Mouse (Mus musculus): Measurements from ENCODE around the gene Zdhhc5. TPM values are rescaled to one million over a fixed set of nuclear protein-coding genes. Genes with fewer than 3 reads are reported as not detected.

Zdhhc5 gene
- polyA plus RNA-seq, 1 experiment = 76.6 TPM

DNA sequence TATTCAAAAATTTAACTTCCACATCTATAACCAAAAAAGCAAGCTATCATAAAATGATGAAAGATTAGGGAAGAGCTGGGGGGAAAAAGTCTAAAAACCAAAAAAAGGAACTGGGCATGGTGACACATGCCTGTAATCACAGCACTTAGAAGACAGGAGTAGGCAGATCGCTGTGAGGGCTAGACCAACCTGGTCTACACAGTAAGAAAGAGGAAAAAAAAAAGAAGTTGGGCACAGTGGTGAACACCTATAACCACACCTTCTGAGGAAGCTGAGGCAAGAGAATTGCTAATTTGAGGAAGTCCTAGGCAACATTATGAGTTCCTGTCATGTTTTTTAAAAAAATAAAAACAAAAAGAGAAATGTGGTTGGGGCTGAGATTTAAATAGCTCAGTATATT is 59.1 kb downstream of the Zdhhc5 start:
- no peak for TF ChIP-seq CTCF (IDR thresholded peaks at IDR 0.05; ENCODE audit: borderline replicate concordance, insufficient read depth, low read length)
- TF ChIP-seq POLR2A (IDR thresholded peaks at IDR 0.05; ENCODE audit: low read depth, low read length) = no peak
- H3K27ac ChIP-seq (ENCODE audit: insufficient read depth, low read length) = no peak overlapping the region
- H3K4me1 ChIP-seq (ENCODE audit: control insufficient read depth, insufficient read depth, low read length) = no peaks in the 10 kb centered on the region
- no peak overlapping the region for H3K4me3 ChIP-seq (ENCODE audit: insufficient read depth, low read length)

DNA sequence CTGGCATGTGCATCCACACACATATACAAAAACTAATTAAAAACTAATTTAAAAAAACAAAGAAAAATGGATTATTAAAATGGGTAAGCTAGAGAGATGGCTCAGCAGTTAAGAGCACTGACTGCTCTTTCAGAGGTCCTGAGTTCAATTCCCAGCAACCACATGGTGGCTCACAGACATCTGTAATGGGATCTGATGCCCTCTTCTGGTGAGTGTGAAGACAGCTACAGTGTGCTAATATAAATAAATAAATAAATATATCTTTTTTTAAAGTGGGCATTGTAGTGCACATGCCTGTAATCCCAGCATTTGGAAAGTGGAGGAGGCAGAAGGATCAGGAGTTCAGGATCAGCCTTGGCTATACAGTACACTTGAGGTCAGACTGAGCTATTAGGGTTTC is 61.6 kb downstream of the Zdhhc5 start:
- H3K4me1 ChIP-seq (ENCODE audit: control insufficient read depth, insufficient read depth, low read length) = no peaks in the 10 kb centered on the region
- no peak overlapping the region for H3K4me3 ChIP-seq (ENCODE audit: insufficient read depth, low read length)
- H3K27ac ChIP-seq (ENCODE audit: insufficient read depth, low read length) = no peak overlapping the region
- TF ChIP-seq CTCF (IDR thresholded peaks at IDR 0.05; ENCODE audit: borderline replicate concordance, insufficient read depth, low read length) (no peak), POLR2A (IDR thresholded peaks at IDR 0.05; ENCODE audit: low read depth, low read length) (no peak)

DNA sequence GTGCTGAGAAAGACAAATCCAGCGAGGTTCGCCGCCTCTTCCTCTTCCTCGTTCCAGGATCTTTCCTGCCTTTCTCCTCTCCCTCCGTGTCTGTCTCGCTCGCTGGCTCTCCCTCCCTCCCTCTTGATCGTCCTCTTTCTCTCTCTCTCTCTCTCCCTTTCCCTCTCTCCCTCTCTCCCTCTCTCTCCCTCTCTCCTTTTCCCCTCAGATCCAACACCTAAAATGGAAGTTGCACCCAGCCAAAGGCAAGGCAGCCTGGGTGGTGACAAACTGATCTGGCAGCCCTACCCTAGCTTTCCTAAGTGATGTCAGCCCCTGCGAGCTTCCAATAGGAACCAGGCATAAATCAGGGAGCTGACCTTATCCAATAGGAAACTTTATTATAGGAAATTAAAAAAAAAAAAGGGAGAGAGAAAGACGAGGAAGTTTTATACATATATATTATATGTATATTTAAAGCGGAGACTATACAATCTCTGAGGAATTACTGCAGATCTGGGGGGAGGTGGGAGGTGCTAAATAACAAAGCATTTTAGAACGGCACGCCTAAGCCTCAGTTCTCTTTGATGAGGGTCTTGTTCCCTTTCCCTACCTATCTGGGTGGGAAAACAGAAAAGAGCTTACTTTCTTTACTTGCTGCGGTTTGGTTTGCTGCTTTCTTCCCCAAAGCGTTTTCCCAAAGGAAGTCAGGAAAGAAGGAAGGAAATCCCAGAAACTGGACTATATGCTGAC is 64.3 kb downstream of the Zdhhc5 start, which contains the start of gene Ctnnd1:
Gene Ctnnd1 (minus strand): TSS at position 302 of the 732 bp plus-strand sequence.
- H3K4me1 ChIP-seq (ENCODE audit: control insufficient read depth, insufficient read depth, low read length) = peaks cover 3% of the 10 kb centered on the region; the same call in 1 of the 2 replicates
- peak within 1 kb of the TSS; percentile 85 for H3K4me3 ChIP-seq (ENCODE audit: insufficient read depth, low read length)
- peak within 1 kb of the TSS; percentile 99 for H3K27ac ChIP-seq (ENCODE audit: insufficient read depth, low read length)
- no peak for TF ChIP-seq CTCF (IDR thresholded peaks at IDR 0.05; ENCODE audit: borderline replicate concordance, insufficient read depth, low read length)
- peak; percentile 96 for TF ChIP-seq POLR2A (IDR thresholded peaks at IDR 0.05; ENCODE audit: low read depth, low read length)

DNA sequence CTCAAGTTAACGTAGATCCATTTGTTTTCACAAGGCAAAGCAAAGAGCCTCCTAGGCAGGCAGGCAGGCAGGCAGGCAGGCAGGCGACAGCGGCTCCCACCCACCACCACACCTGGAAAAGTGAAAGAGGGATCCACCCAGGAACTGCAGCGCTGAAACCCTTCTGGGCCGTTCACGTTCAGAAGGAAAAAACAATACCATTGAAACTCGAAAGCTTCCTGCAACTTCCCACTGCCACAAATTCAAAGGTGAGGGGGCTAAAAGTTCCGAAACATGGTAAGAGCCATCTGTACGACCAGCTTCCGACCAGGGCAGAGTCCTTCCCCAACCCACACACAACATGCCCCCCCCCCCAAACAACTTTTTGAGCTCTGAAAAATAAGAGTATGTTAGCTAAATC is 65.3 kb downstream of the Zdhhc5 start:
- Histone ChIP-seq H3K27ac (ENCODE audit: insufficient read depth, low read length) (peak overlapping the region; percentile 73), H3K4me1 (ENCODE audit: control insufficient read depth, insufficient read depth, low read length) (peaks cover 3% of the 10 kb centered on the region; the same call in 1 of the 2 replicates), H3K4me3 (ENCODE audit: insufficient read depth, low read length) (peak overlapping the region; percentile 83)
- TF ChIP-seq CTCF (IDR thresholded peaks at IDR 0.05; ENCODE audit: borderline replicate concordance, insufficient read depth, low read length) = no peak
- TF ChIP-seq POLR2A (IDR thresholded peaks at IDR 0.05; ENCODE audit: low read depth, low read length) = no peak

DNA sequence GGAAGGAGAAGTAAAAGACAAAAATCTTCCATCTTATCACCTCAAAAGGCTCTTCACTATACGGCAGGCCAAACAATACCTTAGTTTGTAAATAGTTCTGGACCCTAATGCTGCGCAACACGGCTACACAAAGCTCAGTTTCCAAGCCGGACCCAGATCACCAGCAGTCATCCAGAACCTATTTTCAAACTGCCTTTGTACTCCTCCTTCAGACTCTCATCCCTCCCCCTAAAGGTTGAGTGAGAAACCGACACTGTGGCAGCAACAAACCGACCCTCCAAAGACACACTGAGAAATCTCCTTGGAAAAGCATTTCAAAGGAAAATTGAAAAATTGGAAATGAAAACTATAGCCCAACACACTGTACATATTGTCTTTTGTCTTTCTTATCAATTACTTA is 66.6 kb downstream of the Zdhhc5 start:
- no peak overlapping the region for H3K27ac ChIP-seq (ENCODE audit: insufficient read depth, low read length)
- peaks cover 3% of the 10 kb centered on the region; the same call in 1 of the 2 replicates for H3K4me1 ChIP-seq (ENCODE audit: control insufficient read depth, insufficient read depth, low read length)
- H3K4me3 ChIP-seq (ENCODE audit: insufficient read depth, low read length) = peak overlapping the region; percentile 51
- TF ChIP-seq POLR2A (IDR thresholded peaks at IDR 0.05; ENCODE audit: low read depth, low read length) (no peak), CTCF (IDR thresholded peaks at IDR 0.05; ENCODE audit: borderline replicate concordance, insufficient read depth, low read length) (no peak)

DNA sequence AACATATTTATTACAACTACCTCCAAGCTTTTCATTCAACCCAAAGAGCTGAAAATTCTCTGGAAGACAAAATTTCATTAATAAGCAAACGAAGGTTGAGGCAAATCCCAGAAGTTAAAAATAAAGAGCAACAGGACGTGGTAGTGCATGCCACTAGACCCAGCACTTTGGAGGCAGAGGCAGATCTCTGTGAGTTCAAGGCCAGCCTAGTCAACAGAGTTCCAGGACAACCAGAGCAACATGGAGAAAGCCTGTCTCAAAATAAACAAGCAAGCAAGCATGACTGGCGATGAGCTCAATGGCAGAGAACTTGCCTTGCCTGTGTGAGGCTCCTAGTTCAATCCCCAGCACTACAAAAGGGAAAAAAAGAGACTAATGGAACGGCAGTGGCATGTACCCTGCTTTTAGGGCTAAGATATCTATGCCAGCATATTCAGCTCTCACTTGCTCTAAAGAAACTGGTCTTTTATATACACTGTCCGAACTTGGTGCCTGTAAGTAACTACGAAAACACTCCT is 67.9 kb downstream of the Zdhhc5 start:
- peaks cover 3% of the 10 kb centered on the region; the same call in 1 of the 2 replicates for H3K4me1 ChIP-seq (ENCODE audit: control insufficient read depth, insufficient read depth, low read length)
- no peak overlapping the region for H3K27ac ChIP-seq (ENCODE audit: insufficient read depth, low read length)
- peak overlapping the region; percentile 26 for H3K4me3 ChIP-seq (ENCODE audit: insufficient read depth, low read length)
- TF ChIP-seq CTCF (IDR thresholded peaks at IDR 0.05; ENCODE audit: borderline replicate concordance, insufficient read depth, low read length) (no peak), POLR2A (IDR thresholded peaks at IDR 0.05; ENCODE audit: low read depth, low read length) (no peak)

DNA sequence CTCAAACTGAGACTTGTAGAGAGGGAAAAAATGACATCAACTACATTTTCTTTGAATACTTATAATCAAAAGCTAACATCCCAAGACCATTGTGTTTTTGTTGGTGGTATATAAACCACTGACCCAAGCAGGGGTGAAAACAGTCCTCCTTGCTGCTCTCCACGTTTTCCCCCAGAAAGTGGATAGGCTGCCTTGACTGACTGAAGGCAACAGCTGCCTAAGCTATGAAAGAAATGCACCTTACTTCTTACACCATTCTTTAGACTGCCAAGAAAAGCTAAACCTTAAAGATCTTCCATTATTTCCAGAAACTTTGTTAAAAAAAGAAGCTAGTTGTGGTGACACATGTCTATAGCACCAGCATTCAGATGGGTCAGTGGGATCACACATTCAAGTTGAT is 68.8 kb downstream of the Zdhhc5 start:
- H3K4me3 ChIP-seq (ENCODE audit: insufficient read depth, low read length) = no peak overlapping the region
- TF ChIP-seq POLR2A (IDR thresholded peaks at IDR 0.05; ENCODE audit: low read depth, low read length) = no peak
- TF ChIP-seq CTCF (IDR thresholded peaks at IDR 0.05; ENCODE audit: borderline replicate concordance, insufficient read depth, low read length) = no peak
- no peak overlapping the region for H3K27ac ChIP-seq (ENCODE audit: insufficient read depth, low read length)

DNA sequence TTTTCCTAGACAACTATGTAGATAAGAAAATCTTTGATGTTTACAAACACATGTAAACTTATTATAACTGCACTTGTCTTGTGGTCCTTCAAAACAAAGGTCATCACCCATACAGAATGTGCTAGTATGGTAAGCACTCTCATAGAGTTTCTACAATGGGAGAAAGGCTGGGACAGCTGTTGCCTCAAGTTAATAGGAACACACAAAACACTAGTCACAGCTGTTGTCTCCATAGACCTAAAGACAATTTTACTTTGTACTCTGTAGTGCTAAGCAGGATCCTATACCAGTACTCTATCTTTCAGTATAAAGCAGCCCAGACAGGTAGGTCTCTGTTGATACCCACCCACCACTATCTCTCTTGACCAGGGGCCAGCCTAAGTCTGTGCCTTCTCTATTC is 74.1 kb downstream of the Zdhhc5 start:
- no peak overlapping the region for H3K4me3 ChIP-seq (ENCODE audit: insufficient read depth, low read length)
- H3K4me1 ChIP-seq (ENCODE audit: control insufficient read depth, insufficient read depth, low read length) = peaks cover 21% of the 10 kb centered on the region
- no peak for TF ChIP-seq POLR2A (IDR thresholded peaks at IDR 0.05; ENCODE audit: low read depth, low read length)
- TF ChIP-seq CTCF (IDR thresholded peaks at IDR 0.05; ENCODE audit: borderline replicate concordance, insufficient read depth, low read length) = no peak
- no peak overlapping the region; the same call in 1 of the 2 replicates for H3K27ac ChIP-seq (ENCODE audit: insufficient read depth, low read length)

More for the DNA sequence above, 68.8 kb downstream of the Zdhhc5 start:
- H3K4me1 ChIP-seq (ENCODE audit: control insufficient read depth, insufficient read depth, low read length) = peaks cover 6% of the 10 kb centered on the region; the same call in 1 of the 2 replicates

DNA sequence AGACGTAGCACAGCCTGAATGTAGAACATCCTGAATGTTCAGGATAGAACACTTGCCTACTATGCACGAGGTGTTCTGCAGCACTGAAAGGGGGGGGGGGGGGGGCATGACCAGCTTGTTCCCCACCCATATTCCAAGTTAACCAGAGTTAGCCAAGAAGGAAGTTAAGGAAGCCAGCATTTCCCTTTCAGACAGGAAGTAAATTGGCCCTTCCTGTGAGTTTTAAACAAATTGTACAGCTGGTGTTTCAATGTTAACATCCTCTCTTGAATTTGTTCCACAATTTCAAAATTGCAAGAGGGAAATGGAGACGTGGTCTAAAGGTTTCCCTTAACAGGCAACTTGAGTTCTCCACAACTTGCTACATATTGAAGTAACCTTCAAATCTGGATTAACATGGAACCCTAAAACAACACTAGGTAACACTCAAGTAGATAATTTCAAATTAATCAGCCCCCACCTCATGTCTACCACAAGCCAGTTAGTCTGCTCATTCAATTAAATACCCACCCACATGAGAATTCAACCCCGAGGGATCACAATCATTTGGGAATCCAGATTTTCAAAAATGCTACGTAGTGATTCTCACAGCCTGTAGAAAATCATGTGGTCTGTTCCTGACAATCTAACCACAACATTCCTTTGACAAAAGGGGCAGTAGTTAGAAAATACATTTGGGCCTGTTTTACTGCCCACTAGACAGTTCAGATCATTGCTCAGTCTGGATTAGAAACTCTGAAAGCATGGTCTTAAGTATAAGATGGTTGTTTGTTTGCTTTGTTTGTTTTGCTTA is 76.4 kb downstream of the Zdhhc5 start:
- TF ChIP-seq CTCF (IDR thresholded peaks at IDR 0.05; ENCODE audit: borderline replicate concordance, insufficient read depth, low read length) (no peak), POLR2A (IDR thresholded peaks at IDR 0.05; ENCODE audit: low read depth, low read length) (no peak)
- no peak overlapping the region for H3K4me3 ChIP-seq (ENCODE audit: insufficient read depth, low read length)
- peaks cover 31% of the 10 kb centered on the region for H3K4me1 ChIP-seq (ENCODE audit: control insufficient read depth, insufficient read depth, low read length)
- H3K27ac ChIP-seq (ENCODE audit: insufficient read depth, low read length) = peak overlapping the region; percentile 76

Other genes starting within 250 kb of the Zdhhc5 start
- 71.4 and 91.8 TPM in 2 replicates for gene Tfpi, start 238.4 kb downstream of the Zdhhc5 start, polyA plus RNA-seq (2011; ENCODE audit: insufficient read length, low read depth, missing spikeins)
- 231 and 306 TPM in 2 replicates for gene Ctnnd1, start 64.4 kb downstream of the Zdhhc5 start, polyA plus RNA-seq (2011; ENCODE audit: insufficient read length, low read depth, missing spikeins)
- not detected in 2 replicates for gene Btbd18, start 56.1 kb downstream of the Zdhhc5 start, polyA plus RNA-seq (2011; ENCODE audit: insufficient read length, low read depth, missing spikeins)
- 106 and 122 TPM in 2 replicates for gene Selenoh, start 44.4 kb downstream of the Zdhhc5 start, polyA plus RNA-seq (2011; ENCODE audit: insufficient read length, low read depth, missing spikeins)
- gene Gm28635, start 37.1 kb downstream of the Zdhhc5 start, polyA plus RNA-seq (2011; ENCODE audit: insufficient read length, low read depth, missing spikeins) = not detected in 2 replicates
- gene Med19, start 36.8 kb downstream of the Zdhhc5 start, polyA plus RNA-seq (2011; ENCODE audit: insufficient read length, low read depth, missing spikeins) = 21.3 and 28.0 TPM in 2 replicates
- 53.3 and 71.2 TPM in 2 replicates for gene Tmx2, start 36.0 kb downstream of the Zdhhc5 start, polyA plus RNA-seq (2011; ENCODE audit: insufficient read length, low read depth, missing spikeins)
- 8.9 and 10.4 TPM in 2 replicates for gene Clp1, start 12.2 kb upstream of the Zdhhc5 start, polyA plus RNA-seq (2011; ENCODE audit: insufficient read length, low read depth, missing spikeins)
- 1.3 and 4.6 TPM in 2 replicates for gene Ypel4, start 18.9 kb upstream of the Zdhhc5 start, polyA plus RNA-seq (2011; ENCODE audit: insufficient read length, low read depth, missing spikeins)
- gene Gm19426, start 28.5 kb upstream of the Zdhhc5 start, polyA plus RNA-seq (2011; ENCODE audit: insufficient read length, low read depth, missing spikeins) = 2.7 and 4.9 TPM in 2 replicates
- 27.3 and 40.2 TPM in 2 replicates for gene Serping1, start 60.3 kb upstream of the Zdhhc5 start, polyA plus RNA-seq (2011; ENCODE audit: insufficient read length, low read depth, missing spikeins)
- 17.1 and 17.6 TPM in 2 replicates for gene Ube2l6, start 83.6 kb upstream of the Zdhhc5 start, polyA plus RNA-seq (2011; ENCODE audit: insufficient read length, low read depth, missing spikeins)
- not detected in 2 replicates for gene Smtnl1, start 107.5 kb upstream of the Zdhhc5 start, polyA plus RNA-seq (2011; ENCODE audit: insufficient read length, low read depth, missing spikeins)
- 25.3 and 31.1 TPM in 2 replicates for gene Timm10, start 111.8 kb upstream of the Zdhhc5 start, polyA plus RNA-seq (2011; ENCODE audit: insufficient read length, low read depth, missing spikeins)
- gene Slc43a1, start 123.7 kb upstream of the Zdhhc5 start, polyA plus RNA-seq (2011; ENCODE audit: insufficient read length, low read depth, missing spikeins) = 6.6 and 8.7 TPM in 2 replicates
- 1.2 and 1.3 TPM in 2 replicates for gene Rtn4rl2, start 171.5 kb upstream of the Zdhhc5 start, polyA plus RNA-seq (2011; ENCODE audit: insufficient read length, low read depth, missing spikeins)
- gene Slc43a3, start 221.4 kb upstream of the Zdhhc5 start, polyA plus RNA-seq (2011; ENCODE audit: insufficient read length, low read depth, missing spikeins) = 25.5 and 26.0 TPM in 2 replicates